Mouse (Mus musculus): ENCODE measurements at regions not wholly inside any gene's neighbourhood (a gene's known extent, or its start where the extent isn't known, plus 50 kb on each side); places are given as distances from the start of the nearest gene placed in this dataset.

- no peak overlapping the region for H3K9ac ChIP-seq
- no peak overlapping the region for H3K4me3 ChIP-seq (ENCODE audit: low read depth, low read length)
- TF ChIP-seq CTCF (IDR thresholded peaks at IDR 0.05; ENCODE audit: low read depth), result no peak
- H3K27me3 ChIP-seq (ENCODE audit: insufficient read depth, low read length), result no peaks in the 10 kb centered on the region
- H3K36me3 ChIP-seq (ENCODE audit: insufficient read depth), result no peaks in the 10 kb centered on the region
- H3K4me1 ChIP-seq (ENCODE audit: insufficient read depth), result no peaks in the 10 kb centered on the region
- DNase-seq, result no peak
- H3K27ac ChIP-seq (ENCODE audit: low read depth, low read length), result no peak overlapping the region
- no peaks in the 10 kb centered on the region for H3K9me3 ChIP-seq (ENCODE audit: low read length)
- 87% methylated on average over 1 of the region's 1 CpGs for WGBS
- no peak overlapping the region for H3K4me2 ChIP-seq (ENCODE audit: low read depth)
- no peak for ATAC-seq
These were observed 185.1 kb upstream of the Slc5a7 start for GRCm38 (mm10) chr17:54483901-54484300.

GRCm38 (mm10) chr17:54439910-54440309, 141.1 kb upstream of the Slc5a7 start:
- 71% methylated on average over 3 of the region's 3 CpGs for WGBS
- no peak overlapping the region for H3K4me2 ChIP-seq (ENCODE audit: low read depth)
- H3K27me3 ChIP-seq (ENCODE audit: insufficient read depth, low read length), result no peaks in the 10 kb centered on the region
- no peak overlapping the region for H3K4me3 ChIP-seq (ENCODE audit: low read depth, low read length)
- no peak overlapping the region for H3K9ac ChIP-seq
- H3K9me3 ChIP-seq (ENCODE audit: low read length), result no peaks in the 10 kb centered on the region
- H3K36me3 ChIP-seq (ENCODE audit: insufficient read depth), result no peaks in the 10 kb centered on the region
- DNase-seq, result peak; percentile 47
- H3K27ac ChIP-seq (ENCODE audit: low read depth, low read length), result no peak overlapping the region
- TF ChIP-seq CTCF (IDR thresholded peaks at IDR 0.05; ENCODE audit: low read depth), result no peak
- H3K4me1 ChIP-seq (ENCODE audit: insufficient read depth), result no peaks in the 10 kb centered on the region
- peak; percentile 92 for ATAC-seq

- H3K4me1 ChIP-seq (ENCODE audit: insufficient read depth), result no peaks in the 10 kb centered on the region
- H3K27ac ChIP-seq (ENCODE audit: low read depth, low read length), result no peak overlapping the region
- H3K4me3 ChIP-seq (ENCODE audit: low read depth, low read length), result no peak overlapping the region
- no peak for TF ChIP-seq CTCF (IDR thresholded peaks at IDR 0.05; ENCODE audit: low read depth)
- 67% methylated on average over 1 of the region's 1 CpGs for WGBS
- H3K27me3 ChIP-seq (ENCODE audit: insufficient read depth, low read length), result no peaks in the 10 kb centered on the region
- no peaks in the 10 kb centered on the region for H3K36me3 ChIP-seq (ENCODE audit: insufficient read depth)
- DNase-seq, result peak; percentile 71
- no peak overlapping the region for H3K9ac ChIP-seq
- peak; percentile 78 for ATAC-seq
- no peak overlapping the region for H3K4me2 ChIP-seq (ENCODE audit: low read depth)
- H3K9me3 ChIP-seq (ENCODE audit: low read length), result no peaks in the 10 kb centered on the region
These were observed 139.6 kb upstream of the Slc5a7 start for GRCm38 (mm10) chr17:54438435-54438834.

GRCm38 (mm10) chr17:54429922-54430321, 131.1 kb upstream of the Slc5a7 start:
- H3K4me1 ChIP-seq (ENCODE audit: insufficient read depth), result no peaks in the 10 kb centered on the region
- no peak overlapping the region for H3K27ac ChIP-seq (ENCODE audit: low read depth, low read length)
- TF ChIP-seq CTCF (IDR thresholded peaks at IDR 0.05; ENCODE audit: low read depth), result no peak
- no peaks in the 10 kb centered on the region for H3K9me3 ChIP-seq (ENCODE audit: low read length)
- DNase-seq (no peak), ATAC-seq (no peak)
- no peaks in the 10 kb centered on the region for H3K36me3 ChIP-seq (ENCODE audit: insufficient read depth)
- H3K4me3 ChIP-seq (ENCODE audit: low read depth, low read length), result no peak overlapping the region
- no peak overlapping the region for H3K4me2 ChIP-seq (ENCODE audit: low read depth)
- H3K27me3 ChIP-seq (ENCODE audit: insufficient read depth, low read length), result no peaks in the 10 kb centered on the region
- no peak overlapping the region for H3K9ac ChIP-seq

GRCm38 (mm10) chr17:54414260-54414659, 115.4 kb upstream of the Slc5a7 start:
- Histone ChIP-seq H3K9me3 (ENCODE audit: low read length) (no peaks in the 10 kb centered on the region), H3K4me3 (ENCODE audit: low read depth, low read length) (no peak overlapping the region), H3K27me3 (ENCODE audit: insufficient read depth, low read length) (no peaks in the 10 kb centered on the region), H3K4me2 (ENCODE audit: low read depth) (no peak overlapping the region), H3K9ac (no peak overlapping the region), H3K4me1 (ENCODE audit: insufficient read depth) (no peaks in the 10 kb centered on the region), H3K36me3 (ENCODE audit: insufficient read depth) (no peaks in the 10 kb centered on the region), H3K27ac (ENCODE audit: low read depth, low read length) (no peak overlapping the region)
- DNase-seq, result no peak
- ATAC-seq, result no peak
- no peak for TF ChIP-seq CTCF (IDR thresholded peaks at IDR 0.05; ENCODE audit: low read depth)
- WGBS, result 83% methylated on average over 1 of the region's 1 CpGs

- no peaks in the 10 kb centered on the region for H3K4me1 ChIP-seq (ENCODE audit: insufficient read depth)
- no peak overlapping the region for H3K9ac ChIP-seq
- no peaks in the 10 kb centered on the region for H3K36me3 ChIP-seq (ENCODE audit: insufficient read depth)
- 52% methylated on average over 1 of the region's 1 CpGs for WGBS
- H3K4me2 ChIP-seq (ENCODE audit: low read depth), result no peak overlapping the region
- no peaks in the 10 kb centered on the region for H3K9me3 ChIP-seq (ENCODE audit: low read length)
- H3K27ac ChIP-seq (ENCODE audit: low read depth, low read length), result no peak overlapping the region
- no peak for TF ChIP-seq CTCF (IDR thresholded peaks at IDR 0.05; ENCODE audit: low read depth)
- H3K27me3 ChIP-seq (ENCODE audit: insufficient read depth, low read length), result no peaks in the 10 kb centered on the region
- DNase-seq (no peak), ATAC-seq (no peak)
- H3K4me3 ChIP-seq (ENCODE audit: low read depth, low read length), result no peak overlapping the region
These were observed 97.6 kb upstream of the Slc5a7 start for GRCm38 (mm10) chr17:54396476-54396875.

GRCm38 (mm10) chr17:54377500-54377899, 78.7 kb upstream of the Slc5a7 start:
- no peaks in the 10 kb centered on the region for H3K36me3 ChIP-seq (ENCODE audit: insufficient read depth)
- no peak overlapping the region for H3K4me3 ChIP-seq (ENCODE audit: low read depth, low read length)
- no peak for TF ChIP-seq CTCF (IDR thresholded peaks at IDR 0.05; ENCODE audit: low read depth)
- H3K4me2 ChIP-seq (ENCODE audit: low read depth), result no peak overlapping the region
- H3K27me3 ChIP-seq (ENCODE audit: insufficient read depth, low read length), result no peaks in the 10 kb centered on the region
- H3K9ac ChIP-seq, result no peak overlapping the region
- ATAC-seq, result no peak
- DNase-seq, result no peak
- WGBS, result 77% methylated on average over 3 of the region's 3 CpGs
- no peak overlapping the region for H3K27ac ChIP-seq (ENCODE audit: low read depth, low read length)
- H3K9me3 ChIP-seq (ENCODE audit: low read length), result no peaks in the 10 kb centered on the region
- no peaks in the 10 kb centered on the region for H3K4me1 ChIP-seq (ENCODE audit: insufficient read depth)

- Histone ChIP-seq H3K9ac (no peak overlapping the region), H3K9me3 (ENCODE audit: low read length) (no peaks in the 10 kb centered on the region), H3K27me3 (ENCODE audit: insufficient read depth, low read length) (no peaks in the 10 kb centered on the region), H3K4me1 (ENCODE audit: insufficient read depth) (no peaks in the 10 kb centered on the region), H3K36me3 (ENCODE audit: insufficient read depth) (no peaks in the 10 kb centered on the region), H3K4me2 (ENCODE audit: low read depth) (no peak overlapping the region), H3K4me3 (ENCODE audit: low read depth, low read length) (no peak overlapping the region), H3K27ac (ENCODE audit: low read depth, low read length) (no peak overlapping the region)
- WGBS, result 74% methylated on average over 2 of the region's 2 CpGs
- peak; percentile 30 for DNase-seq
- ATAC-seq, result no peak
- TF ChIP-seq CTCF (IDR thresholded peaks at IDR 0.05; ENCODE audit: low read depth), result no peak
These were observed 69.8 kb upstream of the Slc5a7 start for GRCm38 (mm10) chr17:54368611-54369010.

All from forebrain, postnatal 0 days (tissue).